Mouse (Mus musculus) myocyte (in vitro differentiated cells): ENCODE measurements around the gene Cpn1.

Experiments used
- E2F4 ChIP-seq: IDR thresholded peaks from one replicate; pipeline ENCODE4 v1.6.1; 2011; ENCODE audit warnings: mild to moderate bottlenecking, control low read depth, moderate library complexity; ENCODE audit not compliant: insufficient read depth
- MAX ChIP-seq: IDR thresholded peaks from one replicate; pipeline ENCODE4 v1.6.1; 2011; ENCODE audit warnings: low read depth, mild to moderate bottlenecking, control low read depth
- MYOD1 ChIP-seq, 3 experiments: IDR thresholded peaks; one replicate each; pipeline ENCODE4 v1.6.1; 2011; ENCODE audit warnings: control low read depth in 2 of 3, low read depth in 2 of 3, mild to moderate bottlenecking in 2 of 3, moderate library complexity in 1 of 3; ENCODE audit not compliant: insufficient read length in 2 of 3, control insufficient read depth in 1 of 3
- MYOG ChIP-seq, 3 experiments: IDR thresholded peaks; one replicate each; pipeline ENCODE4 v1.6.1; 2011; ENCODE audit warnings: control low read depth in 2 of 3, low read depth in 2 of 3, mild to moderate bottlenecking in 2 of 3; ENCODE audit not compliant: insufficient read length in 2 of 3, control insufficient read depth in 1 of 3, insufficient read depth in 1 of 3
- POLR2A ChIP-seq: IDR thresholded peaks from one replicate; pipeline ENCODE4 v1.6.1; 2011; ENCODE audit warnings: low read depth, mild to moderate bottlenecking, control low read depth, moderate library complexity; ENCODE audit not compliant: insufficient read length

- TF ChIP-seq POLR2A: peak; percentile 67
- peak; percentile 39 for TF ChIP-seq E2F4
- TF ChIP-seq MYOG (IDR thresholded peaks at IDR 0.05; ENCODE audit: control insufficient read depth in 1 of 3, insufficient read depth in 1 of 3, insufficient read length in 2 of 3, low read depth in 2 of 3): peak in 1 of 3 experiments; percentile 51
- peak in 1 of 3 experiments; percentile 15 for TF ChIP-seq MYOD1 (IDR thresholded peaks at IDR 0.05; ENCODE audit: control insufficient read depth in 1 of 3, insufficient read length in 2 of 3, low read depth in 2 of 3)
- TF ChIP-seq MAX: no peak
Measured at GRCm38 (mm10) chr19:43939769-43940689, 46.3 kb downstream of the Cpn1 start, which contains the start of gene Dnmbp.
